Mouse (Mus musculus): ENCODE measurements around the gene Ahnak2. TPM values are rescaled to one million over a fixed set of nuclear protein-coding genes. Genes with fewer than 3 reads are reported as not detected.

Ahnak2 gene
- total and polyA plus RNA-seq, 3 experiments: 2.6 to 11.4 TPM; not detected in 1

DNA sequence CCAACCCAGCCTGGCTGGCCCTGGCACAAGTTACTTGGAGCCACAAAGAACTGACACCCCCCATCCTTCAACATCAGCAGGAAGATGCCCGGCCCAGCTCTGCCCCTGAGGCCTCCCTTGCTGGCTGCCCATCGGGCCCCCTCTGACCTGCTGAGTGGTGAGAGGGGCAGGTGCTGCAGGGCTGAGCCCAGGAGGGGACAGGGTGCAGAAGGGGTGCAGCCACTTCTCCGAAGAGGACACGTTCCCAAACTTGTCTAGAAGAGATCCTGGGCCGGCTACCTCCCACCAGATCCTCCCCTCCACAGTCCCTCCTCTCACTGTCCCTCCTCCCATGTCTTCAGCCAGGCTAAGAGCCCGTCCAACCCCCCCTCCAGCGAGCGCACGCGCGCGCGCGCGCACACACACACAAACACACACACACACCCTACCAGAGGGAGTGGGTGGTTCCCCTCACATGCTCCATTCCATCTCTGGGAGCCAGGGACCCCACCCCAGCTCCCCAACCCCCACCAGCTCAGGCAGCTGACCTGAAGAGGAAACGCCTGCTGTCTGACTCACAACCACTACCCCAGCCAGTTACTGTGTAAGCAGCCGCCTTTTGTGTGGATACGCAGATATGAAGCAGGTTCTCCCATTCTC lies 6.9 kb downstream of the Ahnak2 start:
- DNase-seq (ENCODE audit: low read depth, low spot score): peak; percentile 87
- Histone ChIP-seq H3K27ac (ENCODE audit: control insufficient read depth, low read depth, low read length) (peak overlapping the region; percentile 70), H3K4me3 (ENCODE audit: control insufficient read depth in 1 of 2, insufficient read depth in 1 of 2, low read depth in 2 of 2, low read length in 2 of 2) (peak overlapping the region; percentile 44 to 46; a peak in 3 of 4 replicates), H3K9ac (ENCODE audit: control insufficient read depth, low read depth, low read length, poor library complexity, severe bottlenecking) (peak overlapping the region; percentile 58), H3K4me1 (ENCODE audit: control insufficient read depth in 1 of 2, insufficient read depth in 2 of 2, low read length in 2 of 2) (peaks cover 27 to 68% of the 10 kb centered on the region in 2 experiments), H3K36me3 (ENCODE audit: control insufficient read depth in 1 of 2, insufficient read depth in 2 of 2, low read length in 2 of 2) (peaks cover 0 to 40% of the 10 kb centered on the region in 2 experiments; a peak in 2 of 4 replicates), H3K9me3 (replicated peaks; ENCODE audit: insufficient read depth, low read length) (no peaks in the 10 kb centered on the region), H3K27me3 (ENCODE audit: control insufficient read depth in 1 of 2, insufficient read depth in 2 of 2, low read length in 2 of 2) (no peaks in the 10 kb centered on the region), H3K79me2 (ENCODE audit: control insufficient read depth, insufficient read depth, low read length, poor library complexity) (no peaks in the 10 kb centered on the region; the same call in 1 of the 2 replicates)
- peak; percentile 47; the same call in 1 of the 2 replicates for TF ChIP-seq BHLHE40 (IDR thresholded peaks at IDR 0.05; ENCODE audit: borderline replicate concordance, low read depth, low read length)
- TF ChIP-seq NRF1 (IDR thresholded peaks at IDR 0.05; ENCODE audit: insufficient read depth, low read depth, low read length, poor library complexity, severe bottlenecking): peak; percentile 77
- no peak for TF ChIP-seq GATA1 (IDR thresholded peaks at IDR 0.05; ENCODE audit: low read depth, low read length)
- peak; percentile 30; the same call in 1 of the 2 replicates for TF ChIP-seq NELFE (IDR thresholded peaks at IDR 0.05; ENCODE audit: low read depth, low read length)
- TF ChIP-seq USF1 (IDR thresholded peaks at IDR 0.05; ENCODE audit: low read depth, low read length): peak; percentile 59
- no peak for TF ChIP-seq MXI1 (IDR thresholded peaks at IDR 0.05; ENCODE audit: low read depth, low read length)
- TF ChIP-seq UBTF (IDR thresholded peaks at IDR 0.05; ENCODE audit: borderline replicate concordance, insufficient read depth, low read depth, low read length): 0 out of 2 replicates have a peak, but pooled peaks have one; percentile 37
- TF ChIP-seq MAZ (IDR thresholded peaks at IDR 0.05; ENCODE audit: low read depth, low read length): peak; percentile 86
- peak; percentile 50 to 59; a peak in 3 of 4 replicates for TF ChIP-seq EP300 (IDR thresholded peaks at IDR 0.05; ENCODE audit: low read depth in 1 of 2, low read length in 2 of 2)
- TF ChIP-seq POLR2A (IDR thresholded peaks at IDR 0.05; ENCODE audit: control insufficient read depth in 1 of 2, insufficient read depth in 1 of 2, low read depth in 1 of 2, low read length in 2 of 2, poor library complexity in 1 of 2): peak in 1 of 2 experiments; percentile 36; a peak in 1 of 4 replicates
- TF ChIP-seq USF2 (IDR thresholded peaks at IDR 0.05; ENCODE audit: borderline replicate concordance in 1 of 2, insufficient read depth in 1 of 2, low read depth in 1 of 2, low read length in 2 of 2): no peak
- peak; percentile 53; the same call in 1 of the 2 replicates for TF ChIP-seq SIN3A (IDR thresholded peaks at IDR 0.05; ENCODE audit: low read length)
- peak; percentile 86 for TF ChIP-seq ETS1 (IDR thresholded peaks at IDR 0.05; ENCODE audit: low read depth, low read length)
- no peak for TF ChIP-seq MYB (IDR thresholded peaks at IDR 0.05; ENCODE audit: low read depth, low read length)
- peak; percentile 42 for TF ChIP-seq HCFC1 (IDR thresholded peaks at IDR 0.05; ENCODE audit: low read depth, low read length)

DNA sequence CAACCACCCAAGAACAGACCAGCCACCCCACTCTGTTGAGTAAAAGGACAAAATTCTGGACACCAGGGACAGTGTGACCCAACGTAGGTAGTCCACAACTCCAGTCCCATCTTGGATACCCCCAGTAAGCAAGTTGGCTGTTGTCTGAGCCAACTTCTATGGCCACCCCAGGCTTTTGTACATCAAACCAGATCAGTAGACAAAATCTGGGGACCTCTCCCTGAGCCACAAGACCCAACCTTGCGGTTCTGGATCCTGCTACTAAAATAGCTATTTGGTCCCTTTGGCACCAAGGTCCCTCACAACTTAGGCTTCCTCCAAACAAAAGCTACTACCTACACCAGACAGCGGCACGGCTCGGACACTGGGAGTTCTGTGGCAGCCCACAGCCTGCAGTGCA lies 7.5 kb downstream of the Ahnak2 start:
- no peaks in the 10 kb centered on the region; the same call in 1 of the 2 replicates for H3K79me2 ChIP-seq (ENCODE audit: control insufficient read depth, insufficient read depth, low read length, poor library complexity)
- TF ChIP-seq USF1 (IDR thresholded peaks at IDR 0.05; ENCODE audit: low read depth, low read length) (no peak), MYB (IDR thresholded peaks at IDR 0.05; ENCODE audit: low read depth, low read length) (no peak), ZNF384 (IDR thresholded peaks at IDR 0.05; ENCODE audit: low read depth, low read length) (no peak), CHD2 (IDR thresholded peaks at IDR 0.05; ENCODE audit: low read length) (no peak)
- H3K27ac ChIP-seq (ENCODE audit: control insufficient read depth, low read depth, low read length): peak overlapping the region; percentile 70
- DNase-seq (ENCODE audit: low read depth, low spot score): peak; percentile 63
- H3K4me1 ChIP-seq (ENCODE audit: control insufficient read depth in 1 of 2, insufficient read depth in 2 of 2, low read length in 2 of 2): peaks cover 27 to 64% of the 10 kb centered on the region in 2 experiments
- H3K4me3 ChIP-seq (ENCODE audit: control insufficient read depth in 1 of 2, insufficient read depth in 1 of 2, low read depth in 2 of 2, low read length in 2 of 2): peak overlapping the region; percentile 44 to 46
- no peaks in the 10 kb centered on the region for H3K9me3 ChIP-seq (replicated peaks; ENCODE audit: insufficient read depth, low read length)
- no peaks in the 10 kb centered on the region for H3K27me3 ChIP-seq (ENCODE audit: control insufficient read depth in 1 of 2, insufficient read depth in 2 of 2, low read length in 2 of 2)
- H3K36me3 ChIP-seq (ENCODE audit: control insufficient read depth in 1 of 2, insufficient read depth in 2 of 2, low read length in 2 of 2): peaks cover 0 to 37% of the 10 kb centered on the region in 2 experiments; a peak in 2 of 4 replicates
- peak overlapping the region; percentile 58 for H3K9ac ChIP-seq (ENCODE audit: control insufficient read depth, low read depth, low read length, poor library complexity, severe bottlenecking)

All from MEL (cell line).